Mouse (Mus musculus) limb, embryonic 10.5 days (tissue): ENCODE measurements around the gene Nsf. TPM values are rescaled to one million over a fixed set of nuclear protein-coding genes. Genes with fewer than 3 reads are reported as not detected.

Experiments used
- DNase-seq: peaks from one replicate; pipeline ENCODE4 v3.0.0-alpha.2; 2017; ENCODE audit warnings: low spot score
- H3K27ac ChIP-seq: fragments of 300-500 bp; sonication (generic); 2 replicates; pipeline ENCODE4 v1.5.1; 2016; ENCODE audit warnings: mild to moderate bottlenecking
- H3K27me3 ChIP-seq: fragments of 300-500 bp; sonication (generic); 2 replicates; pipeline ENCODE4 v1.6.1; 2016; ENCODE audit warnings: low read depth, mild to moderate bottlenecking; ENCODE audit not compliant: poor library complexity, severe bottlenecking
- H3K36me3 ChIP-seq: fragments of 300-500 bp; sonication (generic); 2 replicates; pipeline ENCODE4 v1.6.1; 2016; ENCODE audit warnings: mild to moderate bottlenecking, moderate library complexity
- H3K4me1 ChIP-seq: fragments of 300-500 bp; sonication (generic); 2 replicates; pipeline ENCODE4 v1.6.1; 2016
- H3K4me3 ChIP-seq: fragments of 300-500 bp; sonication (generic); 2 replicates; pipeline ENCODE4 v1.5.1; 2016; ENCODE audit warnings: mild to moderate bottlenecking, moderate library complexity
- H3K9me3 ChIP-seq: fragments of 300-500 bp; sonication (generic); replicated peaks from 2 replicates; pipeline ENCODE4 v1.6.1; 2016; ENCODE audit warnings: mild to moderate bottlenecking
- WGBS: fragments of 180-500 bp; shearing (Covaris S2); methylation state at CpG from one replicate; pipeline ENCODE4 v1.1.7; 2016; 5-methylcytosine and 5-hydroxymethylcytosine counted together
- polyA plus RNA-seq: library from polyadenylated mRNA; unstranded; fragments of >200 nt; fragmentation: Nextera tagmentation; extraction: Ambion mirVana; gene quantifications from 2 replicates; pipeline ENCODE4 v1.2.1, GENCODE M21; 2016

The Nsf gene
- polyA plus RNA-seq, 1 experiment from 2014 or later: 56.1 TPM

DNA sequence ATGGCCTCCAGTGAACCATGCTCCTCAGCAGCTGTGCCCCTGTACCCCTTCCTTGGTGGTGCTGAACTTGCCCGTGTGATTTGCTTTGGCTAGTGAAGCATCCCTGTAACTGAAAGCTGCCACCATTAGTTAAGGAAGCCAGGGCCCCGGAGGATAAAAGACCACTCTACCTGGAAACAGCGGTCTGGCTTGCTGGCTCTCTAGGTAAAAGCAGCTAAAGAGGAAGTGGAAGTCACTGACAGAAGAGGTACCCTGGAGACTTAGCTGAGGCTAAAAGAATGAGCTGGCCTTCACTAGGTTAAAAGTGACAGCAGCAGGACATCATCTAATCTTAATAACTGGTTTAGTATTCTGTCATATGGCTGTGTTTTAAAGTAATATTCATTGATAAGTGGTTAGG lies 17.0 kb upstream of the Nsf start:
- Histone ChIP-seq H3K4me3 (no peak overlapping the region), H3K27ac (no peak overlapping the region), H3K36me3 (peaks cover 71% of the 10 kb centered on the region), H3K27me3 (no peaks in the 10 kb centered on the region), H3K9me3 (no peaks in the 10 kb centered on the region), H3K4me1 (peaks cover 9% of the 10 kb centered on the region)
- no peak for DNase-seq
- 88% methylated on average over 3 of the region's 3 CpGs for WGBS

DNA sequence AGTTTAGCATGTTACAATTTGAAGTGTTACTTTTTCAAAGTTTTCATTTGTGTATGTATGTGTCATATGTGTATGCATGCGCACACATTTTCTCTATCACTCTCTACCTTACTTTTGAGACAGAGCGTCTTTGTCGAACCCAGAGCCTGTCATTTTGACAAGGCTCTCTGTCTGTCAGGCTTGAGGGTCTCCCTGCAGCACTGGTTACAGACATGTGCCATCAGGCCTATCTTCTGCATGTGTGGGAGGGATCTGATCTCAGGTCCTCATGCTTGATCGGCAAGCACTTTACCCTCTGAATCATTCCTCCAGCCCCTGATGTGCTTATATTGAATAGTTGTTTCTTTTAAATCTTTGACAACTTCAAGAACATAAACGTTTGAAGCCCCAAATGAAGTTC lies 15.4 kb upstream of the Nsf start:
- no peak for DNase-seq
- peaks cover 55% of the 10 kb centered on the region for H3K36me3 ChIP-seq
- peaks cover 9% of the 10 kb centered on the region for H3K4me1 ChIP-seq
- H3K27ac ChIP-seq: no peak overlapping the region
- no peak overlapping the region for H3K4me3 ChIP-seq
- no peaks in the 10 kb centered on the region for H3K27me3 ChIP-seq
- no peaks in the 10 kb centered on the region for H3K9me3 ChIP-seq
- WGBS: 95% methylated on average over 5 of the region's 5 CpGs

DNA sequence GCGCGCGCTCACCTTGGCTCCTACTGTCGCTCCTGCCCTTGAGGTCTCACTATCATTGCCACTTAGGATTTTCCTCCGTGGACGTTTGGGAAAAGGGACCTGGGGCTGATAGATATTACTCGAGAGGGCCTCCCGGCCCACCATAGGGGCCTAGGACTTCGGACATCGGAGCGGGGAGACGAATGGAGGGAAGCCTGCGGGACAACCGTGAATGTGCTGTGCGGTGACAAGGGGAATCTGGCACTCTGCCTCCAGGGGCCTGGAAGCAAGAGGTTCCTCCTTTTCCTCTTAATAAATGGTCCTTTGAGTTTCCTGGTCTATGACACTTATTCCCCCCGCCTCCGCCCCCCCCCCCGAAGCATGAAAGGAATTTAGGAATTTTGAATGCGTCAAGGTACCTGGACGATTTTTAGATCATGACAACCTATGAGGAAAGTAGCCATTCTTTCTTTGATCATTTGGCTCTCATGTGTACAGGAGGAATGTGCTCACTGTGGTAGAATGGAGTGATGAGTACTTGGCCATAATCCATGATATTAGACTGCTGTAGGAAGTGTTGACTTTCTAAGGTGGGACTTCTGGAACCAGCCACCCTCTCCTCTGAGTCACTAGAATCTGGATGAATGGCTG lies 13.4 kb upstream of the Nsf start:
- Histone ChIP-seq H3K27me3 (no peaks in the 10 kb centered on the region), H3K27ac (peak overlapping the region; percentile 88), H3K4me3 (peak overlapping the region; percentile 87), H3K4me1 (peaks cover 9% of the 10 kb centered on the region), H3K36me3 (peaks cover 34% of the 10 kb centered on the region), H3K9me3 (no peaks in the 10 kb centered on the region)
- 2% methylated on average over 20 of the region's 20 CpGs for WGBS
- DNase-seq: no peak

DNA sequence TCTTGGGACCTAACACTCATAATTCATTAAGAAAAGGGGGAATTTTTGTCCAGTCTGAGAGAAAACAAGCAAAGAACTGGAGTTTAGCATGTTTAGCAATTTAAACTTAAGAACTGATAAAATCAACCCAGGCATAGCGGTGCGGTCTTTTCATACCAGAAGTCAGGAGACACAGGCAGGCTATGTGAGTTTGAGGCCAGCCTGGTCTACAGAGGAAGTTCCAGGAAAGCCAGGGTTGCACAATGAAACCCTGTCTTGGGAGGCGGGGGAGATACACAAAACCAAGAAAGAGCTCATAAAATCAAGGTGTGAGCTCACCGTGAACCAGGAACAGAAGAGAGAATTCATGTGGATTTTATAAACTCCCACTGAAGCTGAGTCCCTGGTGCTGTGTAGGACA lies 3.0 kb upstream of the Nsf start:
- Histone ChIP-seq H3K4me1 (peaks cover 14% of the 10 kb centered on the region), H3K9me3 (no peaks in the 10 kb centered on the region), H3K27ac (no peak overlapping the region), H3K4me3 (no peak overlapping the region), H3K27me3 (no peaks in the 10 kb centered on the region), H3K36me3 (no peaks in the 10 kb centered on the region)
- DNase-seq: no peak
- 88% methylated on average over 4 of the region's 4 CpGs for WGBS

DNA sequence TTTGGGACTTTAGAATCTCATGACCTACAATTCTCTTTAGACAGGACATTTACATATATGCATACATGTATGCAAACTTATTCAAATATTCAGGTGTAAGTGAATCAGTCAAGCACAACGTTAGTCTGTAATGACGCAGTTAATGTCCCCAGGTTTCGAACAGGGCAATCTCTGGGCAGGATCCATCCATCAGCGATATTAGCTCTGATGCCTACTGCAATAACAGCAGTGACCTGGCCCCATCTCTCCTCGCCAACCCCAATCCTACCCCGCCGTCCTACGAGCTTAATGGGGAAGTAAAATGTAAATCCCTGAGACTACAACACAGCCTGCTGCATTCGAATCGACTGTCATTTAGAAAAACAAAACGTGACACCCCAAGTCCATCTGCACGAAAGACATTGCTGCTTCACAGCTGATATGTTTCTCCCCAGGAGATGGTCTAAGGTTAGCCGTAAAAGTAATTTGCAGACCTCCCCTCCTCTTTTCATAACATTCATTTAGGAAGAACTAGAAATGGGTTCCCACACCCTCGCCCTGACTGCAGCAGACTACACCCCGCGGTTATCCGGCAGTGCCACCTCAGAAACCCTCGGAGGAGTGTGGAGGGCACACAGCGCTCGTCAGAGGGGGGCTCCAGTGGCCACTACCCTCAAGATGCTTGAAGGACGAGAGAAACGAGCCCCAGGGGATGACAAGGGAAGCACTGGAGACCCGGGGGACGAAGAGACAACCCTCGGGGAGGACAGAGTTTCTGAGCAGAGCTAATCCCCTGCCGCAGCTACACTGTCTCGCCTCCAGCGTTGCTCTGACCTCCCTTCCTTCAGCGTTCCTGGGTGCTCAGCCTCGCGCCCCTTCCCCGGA lies 592 bp downstream of the Nsf start:
- H3K36me3 ChIP-seq: no peaks in the 10 kb centered on the region
- no peak for DNase-seq
- H3K27ac ChIP-seq: peak overlapping the region; percentile 92
- no peaks in the 10 kb centered on the region for H3K27me3 ChIP-seq
- peaks cover 17% of the 10 kb centered on the region for H3K4me1 ChIP-seq
- no peaks in the 10 kb centered on the region for H3K9me3 ChIP-seq
- 2% methylated on average over 32 of the region's 32 CpGs for WGBS
- peak overlapping the region; percentile 83 for H3K4me3 ChIP-seq

DNA sequence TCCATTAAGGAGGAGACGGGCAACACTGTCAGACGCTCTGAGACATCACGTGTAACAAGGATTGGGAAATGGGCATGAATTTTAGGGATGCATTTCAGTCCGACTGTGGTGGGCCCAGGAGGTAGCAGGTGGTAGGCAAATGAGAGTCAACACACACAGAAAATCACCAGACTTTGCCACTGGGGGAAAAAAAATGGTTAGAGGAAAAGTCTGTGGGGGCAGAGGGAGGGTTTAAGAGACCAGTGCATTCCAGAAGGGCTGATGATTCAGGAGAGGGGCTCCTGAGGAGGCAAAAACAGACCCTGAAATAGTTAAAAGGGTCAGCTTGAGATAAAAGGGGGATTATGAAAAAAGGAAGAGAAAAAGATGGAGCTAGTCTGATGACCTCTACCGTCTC lies 1.2 kb downstream of the Nsf start:
- WGBS: 66% methylated on average over 5 of the region's 5 CpGs
- Histone ChIP-seq H3K4me3 (peak overlapping the region; percentile 83; the same call in 1 of the 2 replicates), H3K4me1 (peaks cover 17% of the 10 kb centered on the region), H3K27me3 (no peaks in the 10 kb centered on the region), H3K27ac (no peak overlapping the region), H3K9me3 (no peaks in the 10 kb centered on the region), H3K36me3 (no peaks in the 10 kb centered on the region)
- DNase-seq: no peak

DNA sequence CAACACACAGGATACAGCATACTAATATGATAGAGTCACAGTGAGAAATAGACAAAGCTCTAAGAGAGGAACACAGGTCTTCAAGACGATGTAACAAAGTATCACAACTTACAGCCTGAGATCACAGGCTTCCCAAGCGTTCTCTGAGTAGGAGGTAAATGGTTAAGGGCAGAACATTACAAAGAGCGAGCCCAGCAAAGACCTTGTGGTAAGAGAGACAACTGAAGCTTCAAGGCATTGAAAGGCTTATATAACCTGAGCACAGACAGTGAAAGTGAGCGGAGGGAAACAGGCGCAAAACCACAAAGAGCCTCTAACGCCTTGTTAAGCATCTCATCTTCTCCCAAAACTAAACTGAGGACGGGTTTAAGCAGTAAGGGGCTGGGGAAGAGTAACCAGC lies 2.8 kb downstream of the Nsf start:
- no peaks in the 10 kb centered on the region for H3K27me3 ChIP-seq
- no peak overlapping the region for H3K4me3 ChIP-seq
- no peaks in the 10 kb centered on the region for H3K36me3 ChIP-seq
- H3K4me1 ChIP-seq: peaks cover 17% of the 10 kb centered on the region
- WGBS: 89% methylated on average over 7 of the region's 7 CpGs
- DNase-seq: no peak
- H3K9me3 ChIP-seq: no peaks in the 10 kb centered on the region
- no peak overlapping the region for H3K27ac ChIP-seq

DNA sequence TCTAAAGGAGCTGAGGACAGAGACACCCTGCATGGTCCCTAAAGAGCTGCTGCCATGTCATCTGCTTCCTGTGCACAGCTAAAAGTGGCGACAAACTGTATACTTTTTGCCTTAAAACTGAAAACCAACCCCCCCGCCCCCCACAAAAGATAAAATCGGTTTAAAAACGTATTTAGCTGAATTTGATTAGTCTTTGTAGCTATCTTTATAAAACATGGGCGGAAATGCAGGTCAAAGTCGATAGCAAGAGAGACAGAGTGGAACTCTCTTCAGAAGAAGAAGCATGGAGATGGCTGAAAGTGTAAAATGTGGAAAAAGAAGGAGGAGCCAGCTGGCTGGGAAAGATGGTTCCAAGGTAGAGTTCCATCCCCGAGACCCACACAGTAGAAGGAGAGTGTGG lies 4.9 kb downstream of the Nsf start:
- Histone ChIP-seq H3K27ac (no peak overlapping the region), H3K9me3 (no peaks in the 10 kb centered on the region), H3K4me1 (peaks cover 17% of the 10 kb centered on the region), H3K36me3 (no peaks in the 10 kb centered on the region), H3K27me3 (no peaks in the 10 kb centered on the region), H3K4me3 (no peak overlapping the region)
- WGBS: 91% methylated on average over 7 of the region's 7 CpGs
- no peak for DNase-seq

DNA sequence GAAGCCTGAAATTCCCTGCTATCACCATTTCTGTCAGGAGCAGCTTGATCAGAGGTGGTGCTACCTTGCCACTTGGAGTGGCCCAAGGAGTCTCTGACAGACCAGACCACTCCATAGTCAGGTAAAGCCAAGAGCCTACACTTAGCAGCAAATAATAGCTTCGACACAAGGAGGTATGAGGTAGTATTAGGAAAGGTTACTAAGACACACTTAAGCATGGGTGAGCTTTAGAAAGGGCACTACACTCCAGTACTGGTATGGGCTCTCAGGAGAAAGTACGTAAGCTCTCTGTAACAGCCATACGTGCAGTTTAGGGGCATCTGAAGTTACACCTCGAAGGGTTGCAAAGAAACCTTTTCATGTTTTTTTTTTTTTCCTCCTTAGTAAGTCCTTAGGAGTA lies 11.1 kb downstream of the Nsf start:
- Histone ChIP-seq H3K36me3 (peaks cover 6% of the 10 kb centered on the region; the same call in 1 of the 2 replicates), H3K27me3 (no peaks in the 10 kb centered on the region), H3K4me1 (no peaks in the 10 kb centered on the region), H3K27ac (no peak overlapping the region), H3K4me3 (no peak overlapping the region), H3K9me3 (no peaks in the 10 kb centered on the region)
- 90% methylated on average over 4 of the region's 4 CpGs for WGBS
- DNase-seq: no peak

DNA sequence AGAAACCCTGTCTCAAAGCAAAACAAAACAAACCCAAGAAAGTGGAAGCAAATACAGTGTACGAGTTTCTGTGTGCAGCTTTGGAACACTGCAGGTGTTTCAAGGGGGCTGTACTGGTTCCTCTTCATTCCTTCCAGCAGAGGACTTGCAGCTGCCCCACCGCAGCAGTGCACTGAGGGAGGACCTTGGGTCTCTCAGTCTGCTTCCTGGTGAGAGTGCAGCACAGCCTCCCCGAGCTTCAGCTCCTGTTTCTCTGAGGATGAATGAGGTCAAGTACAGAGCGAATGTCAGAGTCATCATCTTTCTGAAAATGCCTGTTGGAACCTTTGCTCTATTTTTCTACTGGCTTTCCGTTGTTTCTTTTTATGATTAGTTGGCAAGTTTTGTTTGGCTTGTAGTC lies 12.5 kb downstream of the Nsf start:
- Histone ChIP-seq H3K27ac (no peak overlapping the region), H3K36me3 (peaks cover 6% of the 10 kb centered on the region; the same call in 1 of the 2 replicates), H3K9me3 (no peaks in the 10 kb centered on the region), H3K4me3 (no peak overlapping the region), H3K4me1 (no peaks in the 10 kb centered on the region), H3K27me3 (no peaks in the 10 kb centered on the region)
- no peak for DNase-seq
- WGBS: 79% methylated on average over 5 of the region's 5 CpGs

DNA sequence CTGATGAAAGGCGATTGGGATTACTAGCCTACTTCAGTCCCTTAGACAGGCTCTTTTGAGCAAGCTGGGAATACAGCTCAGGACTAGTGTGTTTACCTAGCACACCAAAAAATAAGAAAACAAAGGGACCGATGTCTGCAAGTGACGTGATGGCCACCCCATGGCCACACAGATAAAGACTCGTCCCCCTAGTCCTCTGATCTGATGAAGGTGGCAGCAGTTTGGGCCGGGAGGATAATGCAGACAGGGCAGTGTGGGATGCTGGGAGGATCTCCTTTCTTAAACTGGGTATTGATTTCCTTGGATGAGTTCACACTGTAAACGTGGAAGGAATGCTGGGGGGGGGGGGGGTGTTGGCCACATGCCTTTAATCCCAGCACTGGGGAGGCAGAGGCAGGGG lies 13.0 kb downstream of the Nsf start:
- no peaks in the 10 kb centered on the region for H3K9me3 ChIP-seq
- no peaks in the 10 kb centered on the region for H3K27me3 ChIP-seq
- no peak for DNase-seq
- peaks cover 6% of the 10 kb centered on the region; the same call in 1 of the 2 replicates for H3K36me3 ChIP-seq
- no peaks in the 10 kb centered on the region for H3K4me1 ChIP-seq
- no peak overlapping the region for H3K27ac ChIP-seq
- no peak overlapping the region for H3K4me3 ChIP-seq
- WGBS: 82% methylated on average over 6 of the region's 6 CpGs

DNA sequence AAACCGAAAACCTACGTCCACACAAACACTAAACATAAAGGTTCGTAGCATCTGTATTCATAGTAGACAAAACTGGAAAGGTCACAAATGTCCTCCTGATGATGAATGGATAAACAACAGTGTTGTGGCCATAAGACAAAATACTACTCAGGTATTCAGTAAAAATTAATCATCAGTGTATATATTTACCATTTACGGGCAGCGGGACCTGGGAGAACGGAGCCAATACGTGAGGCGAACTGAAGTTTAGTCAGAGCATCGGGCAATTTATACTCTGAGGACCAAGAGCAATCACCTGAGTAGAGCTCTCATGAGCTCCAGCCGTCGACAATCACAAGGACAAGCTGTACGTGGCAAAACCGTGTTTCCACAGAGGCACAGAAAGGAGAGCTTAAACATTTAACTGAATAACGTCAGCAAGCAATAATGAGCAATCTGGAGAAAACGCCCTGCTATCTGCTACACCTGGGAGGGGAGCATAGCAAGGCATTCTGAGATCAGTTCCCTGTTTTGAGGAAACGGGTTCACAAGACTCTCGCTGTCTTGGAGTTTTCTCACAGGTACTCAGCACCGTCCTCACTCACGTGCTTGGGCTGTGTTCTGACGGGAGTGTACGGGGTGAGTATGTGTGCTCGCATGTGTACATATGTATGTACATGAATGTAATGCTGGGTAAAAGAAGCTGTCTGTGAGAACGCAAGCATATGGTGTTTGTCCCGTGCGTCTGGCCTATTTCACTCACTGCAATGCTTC lies 15.7 kb downstream of the Nsf start:
- Histone ChIP-seq H3K36me3 (peaks cover 6% of the 10 kb centered on the region; the same call in 1 of the 2 replicates), H3K4me3 (no peak overlapping the region), H3K9me3 (no peaks in the 10 kb centered on the region), H3K4me1 (no peaks in the 10 kb centered on the region), H3K27ac (no peak overlapping the region), H3K27me3 (no peaks in the 10 kb centered on the region)
- no peak for DNase-seq
- 95% methylated on average over 25 of the region's 25 CpGs for WGBS

DNA sequence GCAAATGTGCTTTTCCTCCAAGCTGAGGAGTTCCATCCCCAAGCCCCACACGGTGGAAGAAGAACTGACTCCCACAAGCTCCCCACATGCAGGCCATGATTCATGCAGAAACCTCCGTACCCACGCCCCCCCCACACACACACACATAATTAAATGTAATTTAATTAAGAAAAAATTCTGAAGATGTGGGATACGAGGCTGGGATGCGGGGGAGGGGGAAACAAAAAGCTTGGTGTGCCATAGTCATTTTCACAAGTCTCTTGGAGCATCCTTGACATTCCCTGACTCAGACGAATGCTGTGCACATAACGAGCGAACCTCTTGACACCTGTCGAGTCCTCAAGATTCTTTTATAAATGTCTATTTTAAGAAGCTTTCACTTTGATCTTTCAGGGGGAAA lies 16.4 kb downstream of the Nsf start:
- peaks cover 6% of the 10 kb centered on the region; the same call in 1 of the 2 replicates for H3K36me3 ChIP-seq
- H3K27ac ChIP-seq: no peak overlapping the region
- no peaks in the 10 kb centered on the region for H3K27me3 ChIP-seq
- WGBS: 92% methylated on average over 9 of the region's 9 CpGs
- no peaks in the 10 kb centered on the region for H3K4me1 ChIP-seq
- DNase-seq: no peak
- no peak overlapping the region for H3K4me3 ChIP-seq
- H3K9me3 ChIP-seq: no peaks in the 10 kb centered on the region
